Mouse (Mus musculus) layer of hippocampus, adult 18-20 months (tissue): ENCODE measurements around the gene Olfr470. TPM values are rescaled to one million over a fixed set of nuclear protein-coding genes. Genes with fewer than 3 reads are reported as not detected.
"Not testable (repeated sequence)": the region's sequence is repeated elsewhere in the genome, so short reads cannot be mapped to it uniquely, and the experiment has no call there.

Source experiments
- DNase-seq, 2 experiments: peaks; one replicate each; pipeline ENCODE4 v3.0.0; 2022; ENCODE audit warnings: low spot score in 2 of 2
- long read RNA-seq: library from polyadenylated mRNA; stranded (forward); transcript quantifications from one replicate; pipeline ENCODE4 v2.0.0, GENCODE M21; 2021
- total RNA-seq, 2 experiments: library from RNA; stranded (reverse); gene quantifications; 2 replicates each; pipeline ENCODE4 v1.2.3; 2021

Olfr470 gene
- not detected for total RNA-seq
- long read RNA-seq, result 0 reads

DNA sequence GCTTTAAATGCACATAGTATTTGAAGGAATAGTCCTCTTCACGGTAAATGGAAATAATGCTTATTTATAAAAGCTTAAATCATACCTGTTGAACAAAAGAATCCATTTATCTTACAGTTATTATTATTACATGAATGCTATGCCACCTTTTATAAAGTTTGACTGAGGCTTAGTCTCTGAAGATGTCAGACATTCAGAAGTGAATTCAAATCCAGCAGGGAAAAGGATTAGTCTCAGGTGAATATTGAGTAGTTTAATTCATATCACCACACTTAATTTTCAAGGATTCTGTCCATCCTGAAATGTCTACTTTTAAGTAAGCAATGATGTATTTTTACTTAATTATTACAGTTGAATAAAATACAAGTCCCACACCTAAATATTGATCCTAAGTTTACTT, at the start of gene Olfr470:
Olfr470 (minus strand) TSS at position 101 of the 400 bp plus-strand sequence.
- DNase-seq, result not testable (repeated sequence)

DNA sequence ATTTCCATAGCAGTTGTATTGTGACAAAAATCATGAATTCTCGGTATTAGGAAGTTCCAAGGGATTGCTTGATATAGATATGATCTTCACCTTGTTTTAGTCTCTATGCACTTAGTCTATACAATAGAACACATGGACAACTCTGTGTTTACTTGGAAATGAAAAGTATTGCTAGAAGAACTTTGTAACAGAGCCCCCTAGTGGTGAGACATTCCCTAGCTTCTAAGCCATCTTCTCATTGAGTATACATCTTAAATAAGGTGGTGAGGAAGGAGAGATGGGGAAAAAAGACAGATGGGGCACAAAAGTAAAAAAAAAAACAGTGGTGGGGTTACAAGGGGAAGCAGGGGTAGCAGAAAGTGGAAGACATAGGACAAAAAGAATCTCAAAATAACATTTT, 5.6 kb downstream of the Olfr470 start:
- DNase-seq, result no peak

DNA sequence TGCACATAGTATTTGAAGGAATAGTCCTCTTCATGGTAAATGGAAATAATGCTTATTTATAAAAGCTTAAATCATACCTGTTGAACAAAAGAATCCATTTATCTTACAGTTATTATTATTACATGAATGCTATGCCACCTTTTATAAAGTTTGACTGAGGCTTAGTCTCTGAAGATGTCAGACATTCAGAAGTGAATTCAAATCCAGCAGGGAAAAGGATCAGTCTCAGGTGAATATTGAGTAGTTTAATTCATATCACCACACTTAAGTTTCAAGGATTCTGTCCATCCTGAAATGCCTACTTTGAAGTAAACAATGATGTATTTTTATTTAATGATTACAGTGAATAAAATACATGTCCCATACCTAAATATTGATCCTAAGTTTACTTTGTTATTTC, 21.8 kb downstream of the Olfr470 start, which contains the start of gene Olfr469:
Olfr469 (minus strand) TSS at position 101 of the 400 bp plus-strand sequence.
- not testable (repeated sequence) for DNase-seq

DNA sequence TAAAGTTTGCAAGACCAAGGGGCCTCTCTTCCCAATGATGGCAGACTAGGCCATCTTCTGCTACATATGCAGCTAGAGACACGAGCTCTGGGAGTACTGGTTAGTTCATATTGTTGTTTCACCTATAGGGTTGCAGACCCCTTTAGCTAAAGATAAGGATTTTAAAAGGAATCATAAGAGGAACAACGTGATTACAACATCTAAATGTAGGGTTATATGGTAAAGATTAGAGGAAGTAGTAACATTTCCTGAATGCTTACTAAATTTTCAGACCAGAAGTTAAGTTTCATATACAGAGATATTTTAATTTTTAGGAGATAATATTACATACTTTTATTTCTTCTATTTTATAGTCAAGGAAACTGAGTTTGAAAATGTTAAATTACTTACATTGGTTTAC, 23.4 kb downstream of the Olfr470 start:
- not testable (repeated sequence) for DNase-seq

DNA sequence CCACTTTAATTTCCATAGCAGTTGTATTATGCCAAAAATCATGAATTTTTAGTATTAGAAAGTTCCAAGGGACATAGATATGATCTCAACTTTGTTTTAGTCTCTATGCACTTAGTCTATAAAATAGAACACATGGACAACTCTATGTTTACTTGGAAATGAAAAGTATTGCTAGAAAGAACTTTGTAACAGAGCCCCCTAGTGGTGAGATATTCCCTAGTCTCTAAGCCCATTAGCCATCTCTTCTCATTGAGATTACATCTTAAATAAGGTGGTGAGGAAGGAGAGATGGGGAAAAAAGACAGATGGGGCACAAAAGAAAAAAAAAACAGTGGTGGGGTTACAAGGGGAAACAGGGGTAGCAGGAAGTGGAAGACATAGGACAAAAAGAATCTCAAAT, 27.8 kb downstream of the Olfr470 start:
- no peak for DNase-seq

DNA sequence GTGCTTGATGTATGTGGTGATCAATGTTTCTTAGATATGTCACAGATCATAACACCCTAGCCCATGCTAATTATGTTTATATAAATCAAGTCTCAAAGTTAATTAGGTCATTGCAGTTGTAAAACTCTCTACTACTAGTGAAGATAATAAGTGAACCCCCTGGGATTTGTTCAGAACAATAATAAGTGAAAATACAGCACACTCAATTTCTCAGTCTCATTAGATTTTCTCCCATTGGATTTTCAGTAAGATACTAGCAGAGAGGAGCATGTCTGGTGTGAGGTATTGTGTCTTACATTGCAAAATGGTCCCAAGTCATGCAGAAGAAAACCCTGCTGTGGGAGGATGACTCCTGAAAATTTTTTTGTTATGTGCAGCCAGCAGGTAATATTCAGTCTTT, 35.3 kb downstream of the Olfr470 start, which contains the start of gene Olfr467:
Olfr467 (plus strand) TSS at position 301 of the 400 bp plus-strand sequence.
- no peak for DNase-seq

DNA sequence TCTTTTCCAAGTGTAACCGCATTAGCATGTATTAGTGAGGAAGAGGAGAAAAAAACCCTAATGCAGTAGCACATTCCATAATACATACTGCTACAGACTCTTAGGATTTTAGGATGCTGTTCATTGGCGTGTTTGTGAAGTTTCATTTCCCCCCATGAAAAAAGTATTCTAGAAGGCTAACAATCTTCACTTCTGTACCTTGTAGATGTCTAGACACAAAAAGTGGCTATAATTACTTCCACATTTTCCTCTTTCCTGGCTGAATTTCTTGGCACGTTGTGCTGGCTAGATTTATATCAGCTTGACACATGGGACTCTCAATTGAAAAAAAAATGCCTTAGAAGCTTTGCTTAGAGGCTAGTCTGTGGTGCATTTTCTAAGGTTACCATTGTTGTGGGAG, 45.2 kb downstream of the Olfr470 start:
- DNase-seq, result no peak

DNA sequence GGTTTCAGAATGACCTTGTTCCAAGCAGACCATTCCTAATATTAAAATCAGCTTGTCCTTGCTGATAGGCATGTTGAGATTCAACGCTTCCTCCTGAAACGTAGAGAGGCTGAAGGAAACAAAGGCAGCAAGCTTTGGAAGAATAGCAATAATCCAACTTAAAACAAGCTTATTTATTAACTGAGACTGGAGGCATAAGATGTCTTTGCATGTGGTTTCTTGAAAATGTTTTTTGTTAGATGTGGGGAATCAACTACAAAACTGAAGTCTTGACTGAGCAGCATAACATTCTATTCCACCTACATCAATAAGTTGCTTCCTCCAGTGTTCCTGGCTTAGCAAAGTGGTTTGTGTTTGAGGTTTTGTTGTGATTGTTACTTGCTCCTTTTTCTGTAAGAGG, 46.2 kb downstream of the Olfr470 start, which contains the start of gene Ovch2:
Ovch2 (minus strand) TSS at position 101 of the 400 bp plus-strand sequence.
- no peak for DNase-seq

DNA sequence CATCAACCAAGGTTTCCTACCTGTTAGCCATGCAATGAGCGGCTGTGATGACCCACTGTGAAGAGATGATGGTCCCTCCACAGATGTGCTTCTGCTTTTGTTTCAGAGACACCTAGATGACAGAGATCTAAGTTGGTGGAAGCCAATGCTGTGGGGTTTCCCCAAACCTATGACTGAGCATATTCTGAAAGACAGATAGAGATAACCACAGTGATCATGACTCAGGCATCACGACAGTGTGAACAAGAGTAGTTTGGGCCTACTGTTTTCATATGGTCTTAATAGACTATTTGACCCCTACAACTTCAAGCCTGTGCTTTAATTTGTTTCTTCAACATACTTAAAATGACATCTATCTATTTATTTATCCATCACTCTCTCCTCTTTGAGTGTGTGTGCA, 50.8 kb downstream of the Olfr470 start:
- DNase-seq, result no peak

Other genes with a start within 250 kb of the Olfr470 start
- not detected for gene 5330417H12Rik, start 222.3 kb downstream of the Olfr470 start, total RNA-seq
- under 1 TPM; 0.36 to 0.37 TPM for gene Cyb5r2, start 89.5 kb downstream of the Olfr470 start, total RNA-seq
- not detected for gene Ovch2, start 46.3 kb downstream of the Olfr470 start, total RNA-seq
- gene Olfr467, start 35.2 kb downstream of the Olfr470 start, total RNA-seq, result not detected
- gene Olfr469, start 21.9 kb downstream of the Olfr470 start, total RNA-seq, result not detected
- gene Olfr472, start 50.4 kb upstream of the Olfr470 start, total RNA-seq, result not detected
- gene Olfr473, start 83.0 kb upstream of the Olfr470 start, total RNA-seq, result not detected
- gene Olfr474, start 107.2 kb upstream of the Olfr470 start, total RNA-seq, result not detected
- gene Olfr476, start 117.3 kb upstream of the Olfr470 start, total RNA-seq, result not detected
- not detected for gene Olfr477, start 139.2 kb upstream of the Olfr470 start, total RNA-seq
- not detected for gene Olfr478, start 186.5 kb upstream of the Olfr470 start, total RNA-seq
- gene Olfr479, start 203.2 kb upstream of the Olfr470 start, total RNA-seq, result not detected
- not detected for gene Olfr480, start 219.9 kb upstream of the Olfr470 start, total RNA-seq
- not detected for gene Olfr481, start 232.4 kb upstream of the Olfr470 start, total RNA-seq